Mouse (Mus musculus): ENCODE measurements at regions not wholly inside any gene's neighbourhood (a gene's known extent, or its start where the extent isn't known, plus 50 kb on each side); places are given as distances from the start of the nearest gene placed in this dataset.
A peak's percentile ranks its signal among the peaks of the same experiment; 100 is the strongest.

DNA sequence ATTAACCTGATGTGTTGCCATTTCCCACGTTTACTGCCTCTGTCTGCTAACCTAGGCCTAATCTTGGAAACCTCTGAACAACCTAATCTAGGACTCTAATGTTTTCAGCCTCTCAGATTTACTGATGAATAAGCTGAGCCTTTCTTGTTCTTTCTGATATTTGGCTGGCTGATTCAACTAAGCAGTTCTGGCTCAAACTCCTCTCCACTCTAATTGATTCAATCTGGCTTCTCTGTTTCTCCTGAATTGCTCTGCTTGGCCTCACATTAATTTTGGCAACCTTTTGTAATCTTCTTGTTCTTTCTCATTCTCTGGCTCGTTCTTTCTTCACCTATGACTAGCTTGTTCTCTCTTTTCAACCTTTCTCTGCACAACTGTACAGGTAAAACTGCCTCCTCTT is 1561.2 kb upstream of the Zeb2 start:
- no peak for DNase-seq (ENCODE audit: low spot score)

DNA sequence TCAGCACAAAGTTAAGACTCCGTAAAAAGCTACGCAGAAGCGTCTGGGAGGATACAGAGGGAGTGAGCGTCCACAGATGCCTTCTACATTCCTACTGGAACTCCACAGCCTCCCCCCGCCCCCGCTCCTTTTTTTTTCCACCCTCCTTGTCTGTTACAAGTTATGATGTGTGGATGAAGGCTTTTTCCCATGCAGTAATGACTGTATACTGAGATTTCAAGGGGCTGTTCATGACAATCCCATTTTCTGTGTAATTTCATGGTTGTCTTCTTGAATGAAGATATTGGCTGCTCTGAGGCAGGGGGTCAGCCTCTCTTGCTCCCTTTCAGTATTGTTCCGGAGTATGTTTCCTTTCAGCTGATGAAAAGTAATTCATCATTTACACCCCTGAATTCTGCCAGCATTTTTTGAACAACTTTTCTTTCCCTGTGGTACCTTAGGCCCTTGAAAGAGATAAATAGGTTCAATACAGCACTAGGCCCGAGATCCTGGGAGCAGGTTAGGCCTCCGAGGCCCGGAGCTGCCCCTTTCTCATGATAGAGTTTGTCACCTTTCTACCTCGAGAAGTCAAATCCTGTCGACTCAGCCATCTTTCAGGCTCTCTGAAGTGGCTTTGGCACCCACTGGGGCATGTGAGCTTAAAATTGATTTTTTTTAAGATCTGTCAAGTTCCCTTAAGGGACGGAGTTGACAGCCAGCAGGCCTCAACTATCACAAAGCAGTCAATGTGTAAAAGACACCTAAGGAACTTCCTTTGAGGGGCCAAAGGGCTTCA is 1552.5 kb upstream of the Zeb2 start:
- peak; percentile 54 for DNase-seq (ENCODE audit: low spot score)

DNA sequence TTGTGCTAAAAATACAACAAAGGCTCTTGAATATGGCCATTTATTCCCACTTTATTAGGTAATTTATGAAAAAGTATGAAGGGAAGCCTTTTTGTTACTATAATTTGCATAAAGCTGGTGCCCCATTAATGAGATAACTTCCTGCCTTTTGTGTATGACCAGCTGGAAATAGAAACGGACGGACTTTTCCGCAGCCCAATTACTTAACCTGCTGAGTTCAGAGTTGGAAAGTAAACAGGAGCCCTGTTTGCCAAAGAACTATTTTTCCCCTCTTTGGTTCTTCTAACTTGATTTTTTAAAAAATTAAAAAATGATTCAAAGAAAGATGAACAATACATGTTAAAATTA is 1549.8 kb upstream of the Zeb2 start:
- DNase-seq (ENCODE audit: low spot score) = peak; percentile 7

DNA sequence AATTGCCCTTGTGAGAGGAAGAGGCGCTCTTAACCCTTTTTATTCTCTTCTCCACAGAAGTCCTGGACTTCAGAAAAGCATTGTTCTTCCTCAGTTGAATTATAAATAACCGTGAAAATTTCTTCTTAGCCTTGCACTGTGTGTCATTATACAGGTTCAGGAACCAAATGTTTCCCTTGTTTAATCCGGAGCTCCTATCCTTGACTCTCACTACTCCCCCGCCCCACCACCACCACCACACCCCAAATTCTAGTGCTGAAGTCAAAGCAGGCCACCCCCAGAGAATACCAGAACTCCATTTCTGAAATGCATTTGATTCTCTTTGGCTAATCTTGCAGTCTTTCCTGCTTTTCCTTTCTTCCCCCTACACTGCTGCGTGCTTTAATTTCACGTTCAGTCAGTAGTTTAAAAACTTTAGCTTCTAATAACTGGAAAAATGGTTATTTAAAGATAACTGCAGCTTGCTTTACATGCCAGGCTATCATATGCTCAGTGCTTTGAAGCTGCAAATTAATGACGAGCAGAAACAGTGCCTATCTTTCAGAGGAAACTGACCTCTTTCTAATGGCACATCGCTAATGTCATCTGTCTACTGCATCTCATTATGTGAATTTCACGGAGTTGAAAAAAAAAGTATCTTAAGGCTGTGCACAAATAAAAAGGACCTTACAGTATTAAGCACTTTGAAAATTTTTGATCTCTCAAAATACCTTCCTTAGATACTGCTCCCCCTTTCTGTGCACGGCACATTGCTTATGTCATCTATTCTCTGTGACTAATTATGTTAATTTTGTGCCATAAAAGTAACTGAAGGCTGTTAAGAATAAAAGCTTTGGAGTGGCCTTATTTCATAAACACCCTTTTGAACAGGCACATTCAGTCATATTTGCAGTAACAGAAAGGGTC is 1549.1 kb upstream of the Zeb2 start:
- DNase-seq (ENCODE audit: low spot score) = peak; percentile 14

DNA sequence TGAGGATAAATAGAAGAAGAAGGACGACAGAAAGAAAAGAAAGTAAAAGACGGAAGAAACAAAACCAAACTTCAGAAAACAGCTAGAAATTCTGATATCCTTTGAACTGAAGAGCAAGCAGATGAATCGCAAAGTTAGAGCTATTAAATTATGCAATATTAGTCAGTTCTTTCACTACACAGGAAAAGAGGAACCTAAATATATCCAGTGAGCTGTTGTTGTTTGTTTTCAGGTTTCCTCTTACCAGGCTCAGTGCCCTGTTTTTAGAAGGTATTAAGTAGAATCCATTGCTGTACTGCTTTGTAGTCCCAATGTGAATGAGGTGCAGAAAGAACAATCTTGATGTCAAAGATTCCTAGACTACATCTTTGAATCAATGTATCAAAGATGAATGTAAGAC is 1544.7 kb upstream of the Zeb2 start:
- DNase-seq (ENCODE audit: low spot score) = no peak

DNA sequence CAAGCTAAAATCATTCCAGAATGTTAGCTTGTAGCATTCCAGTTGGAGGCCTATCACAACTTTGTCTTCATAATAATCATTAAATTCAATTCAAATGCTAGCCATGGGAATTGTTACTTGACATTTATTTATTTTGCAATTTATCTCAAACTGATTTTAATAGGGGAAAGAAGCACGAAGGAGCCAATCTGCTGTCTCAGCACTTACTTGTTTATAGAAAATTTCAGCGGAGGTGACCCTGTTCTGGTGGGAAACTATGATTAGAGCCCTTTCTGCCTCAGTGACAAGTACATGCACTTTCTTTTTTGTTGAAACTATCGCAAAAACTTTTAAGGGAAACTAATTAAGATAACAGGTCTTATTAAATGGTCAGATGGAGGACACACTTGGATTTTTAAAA is 1543.4 kb upstream of the Zeb2 start:
- DNase-seq (ENCODE audit: low spot score) = no peak

DNA sequence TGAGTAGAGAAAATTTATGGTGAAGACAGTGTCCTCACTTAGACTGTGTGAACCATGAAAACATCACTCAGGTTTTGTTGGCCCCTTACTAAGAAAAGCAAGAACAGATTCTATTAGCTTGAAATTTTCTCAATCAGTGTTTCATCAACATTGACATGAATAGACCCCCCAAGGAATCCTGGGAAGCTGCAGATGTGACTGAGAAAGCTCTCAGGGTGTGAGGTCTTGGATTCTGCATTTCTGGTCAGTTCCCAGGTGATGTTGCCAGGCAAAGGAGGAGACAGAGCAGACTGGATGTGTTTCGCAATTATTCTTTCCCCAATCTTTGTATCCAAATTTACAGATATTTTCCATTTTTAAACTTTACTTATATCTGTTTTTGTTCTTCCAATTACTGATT is 1538.1 kb upstream of the Zeb2 start:
- no peak for DNase-seq (ENCODE audit: low spot score)

DNA sequence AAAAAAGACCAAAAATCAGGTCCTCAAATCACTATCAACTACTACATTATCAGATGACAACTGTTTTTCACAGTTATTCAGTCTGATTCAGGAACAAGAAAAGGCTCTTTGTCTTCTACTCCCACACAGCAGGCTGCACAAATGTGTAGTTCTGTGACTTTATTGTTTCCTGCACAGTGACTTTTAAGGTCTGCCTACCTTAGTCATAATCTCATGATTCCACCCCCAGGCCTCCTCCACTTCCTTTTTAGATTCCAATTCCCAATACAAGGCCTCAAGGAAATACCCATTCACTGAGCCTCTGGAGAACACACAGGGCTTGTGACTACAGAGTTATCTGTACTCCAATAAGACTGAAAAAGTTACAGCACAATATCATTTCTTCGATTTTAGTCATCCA is 1535.4 kb upstream of the Zeb2 start:
- no peak for DNase-seq (ENCODE audit: low spot score)

DNA sequence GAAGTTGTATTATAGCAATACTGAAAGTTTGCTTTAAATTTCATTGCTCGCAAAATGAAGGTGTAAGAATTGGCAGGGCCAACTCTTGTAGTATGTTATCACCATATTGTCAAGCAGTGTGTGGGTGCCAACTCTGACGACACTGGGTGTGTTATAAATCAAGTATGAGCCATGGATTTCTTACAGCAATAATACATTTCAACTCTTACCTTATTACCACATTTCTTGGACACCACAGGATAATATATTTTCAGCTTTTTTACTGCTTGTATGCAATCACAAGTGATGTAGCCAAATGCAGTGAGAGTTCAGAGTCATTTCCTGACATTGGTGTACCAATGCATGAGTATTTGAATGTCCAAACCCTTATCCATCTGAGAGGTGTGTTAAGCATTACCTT is 1529.2 kb upstream of the Zeb2 start:
- DNase-seq (ENCODE audit: low spot score) = no peak

DNA sequence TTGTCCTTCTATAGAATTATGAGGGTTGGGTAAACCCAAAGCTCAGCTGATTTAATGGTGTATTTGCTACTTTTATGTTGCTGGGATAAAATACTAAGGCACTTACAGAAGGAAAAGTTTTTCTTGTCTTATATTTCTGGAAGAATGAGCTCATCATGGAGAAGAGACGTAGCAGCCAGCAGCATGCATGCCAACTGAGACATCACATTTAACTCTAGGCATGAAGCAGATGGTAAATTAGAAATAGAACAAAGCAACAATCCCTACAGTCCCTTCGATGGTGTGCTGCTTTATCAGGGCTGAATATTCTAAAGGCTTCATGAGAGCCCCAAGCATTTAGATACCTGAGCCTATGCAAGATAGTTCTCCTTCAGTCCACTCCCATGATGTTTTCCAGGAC is 1492.0 kb upstream of the Zeb2 start:
- no peak for DNase-seq (ENCODE audit: low spot score)

DNA sequence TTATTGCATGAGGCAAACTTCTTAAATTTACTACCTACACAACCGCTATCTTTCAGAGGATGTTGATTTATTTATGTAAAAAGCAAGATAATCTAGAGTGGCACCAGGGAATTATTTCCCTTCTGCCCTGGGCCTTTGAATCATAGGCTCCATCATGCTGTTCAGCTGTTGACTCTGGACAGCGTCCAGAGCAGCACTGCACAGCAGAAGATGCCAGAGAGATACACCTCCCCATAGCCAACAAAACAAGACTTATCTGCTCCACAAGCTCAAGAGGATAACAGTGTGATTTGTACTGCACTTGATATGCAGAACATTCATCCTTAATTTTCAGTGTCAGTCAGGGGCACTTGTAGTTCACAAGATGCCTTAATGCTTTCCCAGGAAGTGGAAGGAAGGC is 1464.6 kb upstream of the Zeb2 start:
- DNase-seq (ENCODE audit: low spot score) = no peak

DNA sequence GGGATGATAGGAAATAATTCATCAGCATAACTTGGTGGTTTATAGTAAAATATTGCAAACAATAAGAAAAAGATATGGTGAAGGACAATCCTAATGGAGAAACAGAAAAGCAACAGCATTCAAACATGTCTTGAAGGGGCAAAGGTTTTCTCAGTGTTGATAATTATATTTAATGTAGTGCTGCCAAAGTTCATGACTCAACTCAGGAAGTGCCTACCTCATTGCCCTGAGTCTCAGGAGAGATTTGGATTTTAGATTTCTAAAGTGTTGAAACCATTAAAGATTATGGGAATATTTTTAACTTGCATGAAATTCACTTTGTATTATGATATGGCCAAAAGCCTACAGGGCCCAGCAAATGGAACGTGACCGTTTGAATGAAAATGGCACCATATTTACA is 1453.2 kb upstream of the Zeb2 start:
- DNase-seq (ENCODE audit: low spot score) = no peak

DNA sequence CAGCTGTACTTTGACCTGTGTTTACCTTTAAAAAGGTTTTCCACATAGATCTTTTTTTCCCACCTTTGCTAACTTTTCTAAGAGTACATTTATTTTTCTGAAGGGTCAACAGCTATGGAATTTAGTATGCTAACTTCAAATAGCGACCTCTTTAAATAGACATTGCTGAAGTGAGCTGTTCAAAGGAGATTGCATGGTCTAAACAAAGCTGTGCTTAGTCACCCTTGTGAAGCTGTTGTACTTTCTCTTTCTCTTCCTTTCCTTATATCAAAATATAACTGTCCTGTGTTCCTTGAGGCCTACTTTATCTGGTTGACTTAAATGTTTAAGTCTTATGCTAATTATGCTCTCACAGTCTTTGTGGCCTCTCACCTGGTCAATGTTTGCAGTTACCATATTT is 1416.2 kb upstream of the Zeb2 start:
- no peak for DNase-seq (ENCODE audit: low spot score)

DNA sequence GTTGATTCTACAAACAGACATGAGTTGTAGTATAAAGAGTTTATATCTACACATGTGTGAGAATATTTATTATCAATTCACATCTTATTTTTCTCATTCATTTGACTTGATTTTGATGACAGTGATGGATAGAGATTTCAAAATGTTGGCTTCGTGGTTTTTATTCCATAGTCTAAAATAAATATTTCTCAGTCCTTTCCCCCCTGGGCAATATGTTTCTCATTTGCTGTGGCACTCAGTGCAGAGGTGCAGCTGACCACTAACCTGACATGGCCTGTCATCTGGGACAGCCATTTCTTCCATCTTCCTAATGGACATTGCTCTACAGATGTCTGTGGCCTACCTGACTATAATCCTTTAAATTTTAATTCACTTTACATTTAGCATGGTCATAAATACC is 1413.5 kb upstream of the Zeb2 start:
- DNase-seq (ENCODE audit: low spot score) = no peak

DNA sequence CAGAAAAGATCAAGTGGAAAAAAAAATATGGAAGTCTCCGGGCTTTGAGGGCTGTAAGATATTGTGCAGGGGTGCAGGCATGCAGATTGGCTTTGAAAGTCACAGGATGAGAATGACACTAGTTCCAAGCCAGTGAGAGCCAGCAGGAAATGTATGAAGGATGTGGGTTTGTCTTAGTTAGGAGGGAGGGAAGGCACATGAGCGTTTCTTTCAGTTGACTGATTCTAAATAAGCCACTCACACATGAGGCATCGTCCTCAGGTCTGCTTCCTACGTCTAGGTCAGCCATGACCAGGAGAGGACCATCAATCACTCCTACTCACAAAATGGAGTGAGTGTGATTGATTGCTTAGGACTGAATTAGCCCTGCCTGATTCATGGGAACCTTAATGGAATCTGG is 1408.0 kb upstream of the Zeb2 start:
- DNase-seq (ENCODE audit: low spot score) = peak; percentile 58

DNA sequence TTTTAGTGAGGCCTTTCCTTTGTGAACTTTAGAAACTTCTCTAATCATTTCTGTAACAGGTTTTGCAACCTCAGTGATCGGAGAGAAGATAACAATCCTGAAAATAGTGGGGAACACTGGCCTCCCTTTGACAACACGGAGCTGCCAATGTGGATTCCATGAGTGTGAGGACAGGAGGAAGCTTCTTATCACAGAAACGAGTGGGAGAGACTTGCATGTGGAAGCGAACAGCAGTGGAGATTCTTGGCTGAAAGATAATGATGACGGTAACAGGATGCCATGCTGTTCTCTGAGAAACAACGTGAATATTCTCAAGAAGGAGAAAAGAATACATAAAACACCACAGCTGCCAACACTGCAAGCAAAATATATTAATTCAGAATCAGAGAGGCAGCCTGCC is 1407.4 kb upstream of the Zeb2 start:
- DNase-seq (ENCODE audit: low spot score) = peak; percentile 15

DNA sequence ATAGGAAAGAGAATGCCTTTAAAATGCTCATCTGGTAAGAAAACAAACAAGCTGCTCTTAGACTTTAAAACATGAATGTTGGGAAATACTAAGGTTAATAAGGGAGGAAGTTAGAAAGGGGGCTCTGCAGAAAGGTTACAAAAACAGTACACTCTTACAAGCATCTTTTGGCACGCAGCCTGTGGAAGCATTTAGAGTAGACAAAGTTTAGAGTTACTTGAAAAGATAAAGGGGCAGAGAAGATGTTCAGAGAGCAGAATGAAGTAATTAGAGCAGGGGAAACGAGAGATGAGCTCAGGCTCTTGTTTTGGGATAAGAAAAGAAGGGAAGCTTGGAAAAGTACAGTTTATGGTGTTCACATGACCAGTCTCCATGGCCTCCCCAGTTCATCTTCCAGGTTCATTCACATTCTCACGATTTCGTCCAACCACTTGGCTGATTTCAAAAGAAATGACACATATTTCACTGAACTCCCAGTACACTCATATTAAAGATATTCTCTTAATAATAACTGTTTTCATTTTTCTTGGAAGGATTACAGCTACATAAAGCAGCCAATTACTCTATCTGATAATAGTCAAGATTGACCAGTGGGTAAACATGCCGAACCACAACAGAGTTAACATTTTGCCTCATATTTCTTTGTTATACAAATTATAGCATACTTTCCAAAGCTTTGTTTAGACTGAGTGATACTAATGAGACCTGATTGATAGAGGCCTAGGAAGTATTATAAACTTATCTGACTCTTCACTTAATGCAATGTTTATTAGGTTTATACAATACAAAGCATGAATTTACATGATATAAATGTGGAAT is 1404.2 kb upstream of the Zeb2 start:
- DNase-seq (ENCODE audit: low spot score) = peak; percentile 2

DNA sequence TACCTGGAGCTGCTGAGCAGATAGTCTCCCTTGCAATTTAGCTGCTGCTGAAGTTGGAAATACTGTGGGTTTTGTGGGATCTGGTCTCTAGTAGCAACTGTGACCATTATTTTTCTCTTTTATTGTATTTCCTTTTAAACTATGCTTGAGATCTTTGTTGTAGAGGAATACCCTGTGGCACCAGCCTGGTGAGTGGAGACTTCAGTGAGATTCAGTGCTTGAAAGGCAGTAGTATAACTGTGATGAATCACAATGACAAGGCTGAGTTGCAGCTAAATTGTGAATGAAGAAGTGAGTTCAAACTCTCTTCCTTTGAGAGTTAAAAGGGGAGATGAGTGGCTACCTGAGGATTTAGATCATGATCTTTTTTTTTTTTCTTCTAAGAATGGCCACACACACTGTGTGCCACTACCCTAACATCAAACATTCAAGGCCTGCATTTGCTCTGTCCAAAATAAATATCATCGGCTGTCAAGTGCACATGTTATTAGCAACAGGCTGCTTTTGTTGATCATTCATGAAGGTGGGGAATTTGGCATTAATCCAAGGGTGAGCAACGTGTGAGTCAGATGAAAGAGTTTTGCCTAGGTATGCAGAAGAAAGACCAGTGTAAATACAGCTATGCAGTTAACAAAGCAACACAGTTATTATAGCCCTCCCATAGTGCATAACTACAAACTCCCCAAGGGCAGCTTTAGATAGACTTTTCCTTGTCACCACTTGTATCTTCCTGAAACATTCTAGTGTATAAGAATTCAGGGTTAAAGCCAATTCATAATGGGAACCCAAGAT is 1395.2 kb upstream of the Zeb2 start:
- DNase-seq (ENCODE audit: low spot score) = no peak

DNA sequence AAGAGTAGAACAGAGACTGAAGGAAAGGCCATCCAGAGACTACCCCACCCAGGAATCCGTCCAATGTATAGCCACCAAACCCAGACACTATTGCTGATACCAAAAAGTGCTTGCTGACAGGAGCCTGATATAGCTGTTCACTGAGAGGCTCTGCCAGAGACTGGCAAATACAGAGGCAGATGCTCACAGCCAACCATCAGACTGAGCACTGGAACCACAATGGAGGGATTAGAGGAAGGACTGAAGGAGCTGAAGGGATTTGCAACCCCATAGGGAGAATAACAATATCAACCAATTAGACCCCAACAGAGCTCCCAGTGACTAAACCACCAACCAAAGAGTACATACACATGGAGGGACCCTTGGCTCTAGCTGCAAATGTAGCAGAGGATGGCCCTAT is 1389.8 kb upstream of the Zeb2 start:
- DNase-seq (ENCODE audit: low spot score) = no peak

DNA sequence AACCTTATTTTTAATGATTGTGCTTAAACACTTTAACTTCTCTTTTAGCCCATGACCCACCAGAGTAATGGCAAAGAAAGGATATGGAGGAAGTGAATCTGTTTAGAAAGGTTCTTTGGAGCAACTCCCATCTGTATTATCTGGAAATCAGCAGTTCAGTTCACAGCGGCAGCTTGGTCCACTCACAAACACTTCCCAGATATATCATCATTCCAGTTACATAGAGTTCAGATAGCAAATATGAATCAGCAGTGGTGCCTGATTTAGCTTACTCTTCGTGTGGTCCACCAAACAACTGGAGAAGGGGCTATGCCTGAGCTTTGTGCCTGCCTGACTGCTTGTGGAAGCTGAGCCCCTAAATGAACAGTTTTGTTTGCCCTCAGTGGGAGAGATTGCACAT is 1385.9 kb upstream of the Zeb2 start:
- no peak for DNase-seq (ENCODE audit: low spot score)

DNA sequence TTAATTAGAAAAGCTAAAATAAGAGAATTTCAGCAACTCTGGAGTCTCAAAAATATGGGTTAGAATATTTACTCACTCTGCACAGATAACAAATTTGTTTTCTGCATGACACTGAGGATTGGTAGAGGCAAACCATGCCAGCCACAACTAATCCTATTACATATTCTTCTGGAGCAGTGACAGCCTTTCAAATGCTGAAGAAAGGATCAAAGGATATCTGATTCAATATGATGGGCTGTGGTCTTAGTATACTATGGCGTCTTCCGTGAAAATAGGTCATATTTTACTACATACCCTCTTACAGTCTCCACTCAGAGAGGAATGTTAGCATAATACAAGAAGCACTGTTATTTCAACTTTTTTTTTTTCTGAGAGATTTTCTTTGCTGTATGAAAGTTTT is 1375.1 kb upstream of the Zeb2 start:
- no peak for DNase-seq (ENCODE audit: low spot score)

DNA sequence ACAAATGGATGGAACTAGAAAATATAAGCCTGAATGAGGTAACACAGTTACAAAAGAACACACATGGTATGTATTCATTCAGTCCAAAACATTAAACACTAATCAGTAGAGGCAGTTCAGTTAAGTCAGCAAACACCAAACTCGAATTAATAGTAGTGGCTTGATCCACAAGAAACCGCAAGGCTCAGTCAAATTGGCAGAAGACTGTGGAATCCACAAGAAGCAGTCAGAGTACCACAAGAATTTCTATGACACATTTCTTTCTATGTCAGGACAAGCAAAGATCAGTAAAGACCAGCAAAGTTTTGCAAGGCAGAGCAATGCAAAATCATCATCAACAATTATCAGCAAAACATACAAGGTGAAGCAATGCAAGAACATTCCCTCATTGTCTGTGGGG is 1373.9 kb upstream of the Zeb2 start:
- no peak for DNase-seq (ENCODE audit: low spot score)
